Mouse (Mus musculus) gastrocnemius, postnatal 4 days (tissue): Measurements from ENCODE around the gene Nup205. TPM values are rescaled to one million over a fixed set of nuclear protein-coding genes. Genes with fewer than 3 reads are reported as not detected.
"Not testable (repeated sequence)": the region's sequence is repeated elsewhere in the genome, so short reads cannot be mapped to it uniquely, and the experiment has no call there.

ENCODE experiments used
- DNase-seq, 2 experiments: peaks; one replicate each; pipeline ENCODE4 v3.0.0; 2021 to 2022; ENCODE audit warnings: low spot score in 2 of 2, mixed read lengths in 2 of 2
- long read RNA-seq, 2 experiments: library from polyadenylated mRNA; stranded (forward); transcript quantifications; one replicate each; pipeline ENCODE4 v2.0.0; 2021
- total RNA-seq, 2 experiments: library from RNA; stranded (reverse); gene quantifications; 2 replicates each; pipeline ENCODE4 v1.2.3; 2021

The Nup205 gene
- total RNA-seq: 10 to 100 TPM; 28.2 to 32.2 TPM
- long read RNA-seq, experiment 1, full-length matches to known transcripts: 8 of 14 reads
- long read RNA-seq, experiment 1, partial matches to known transcripts: 2 of 14 reads
- long read RNA-seq, experiment 1, other reads (novel, unspliced or antisense): 4 of 14 reads
- long read RNA-seq, experiment 2, full-length matches to known transcripts: 6 of 14 reads
- long read RNA-seq, experiment 2, partial matches to known transcripts: 5 of 14 reads
- long read RNA-seq, experiment 2, other reads (novel, unspliced or antisense): 3 of 14 reads

DNA sequence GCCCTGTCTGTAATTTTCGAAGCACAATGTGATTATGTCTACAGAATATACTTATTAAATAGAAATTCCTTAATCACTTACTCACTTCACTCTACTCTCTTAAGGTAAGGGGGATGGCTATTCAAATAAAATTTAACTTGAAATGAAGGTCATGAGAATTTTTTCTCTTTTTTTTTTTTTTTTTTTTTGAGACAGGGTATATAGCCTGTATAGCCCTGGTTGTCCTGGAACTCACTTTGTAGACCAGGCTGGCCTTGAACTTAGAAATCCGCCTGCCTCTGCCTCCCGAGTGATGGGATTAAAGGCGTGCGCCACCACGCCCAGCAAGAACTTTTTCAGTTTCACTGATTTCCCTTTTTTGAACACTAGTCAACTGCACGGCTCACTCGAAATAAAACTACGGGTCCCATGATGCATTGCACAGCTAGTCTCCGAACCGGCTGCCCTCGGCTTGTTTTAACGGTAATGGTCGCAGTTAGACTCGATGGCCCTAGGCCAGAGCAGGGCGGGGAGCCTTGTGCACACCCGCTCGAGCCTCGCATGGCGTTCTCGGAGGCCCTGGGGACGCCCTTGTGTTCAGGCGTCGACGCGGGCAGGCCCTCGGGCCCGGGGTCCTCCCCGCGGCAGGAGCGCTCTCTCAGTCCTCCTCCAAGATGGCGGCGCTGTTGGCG, at the start of gene Nup205:
Gene Nup205 (plus strand): TSS at position 443 of the 671 bp plus-strand sequence.
- peak; percentile 58 to 82 for DNase-seq

DNA sequence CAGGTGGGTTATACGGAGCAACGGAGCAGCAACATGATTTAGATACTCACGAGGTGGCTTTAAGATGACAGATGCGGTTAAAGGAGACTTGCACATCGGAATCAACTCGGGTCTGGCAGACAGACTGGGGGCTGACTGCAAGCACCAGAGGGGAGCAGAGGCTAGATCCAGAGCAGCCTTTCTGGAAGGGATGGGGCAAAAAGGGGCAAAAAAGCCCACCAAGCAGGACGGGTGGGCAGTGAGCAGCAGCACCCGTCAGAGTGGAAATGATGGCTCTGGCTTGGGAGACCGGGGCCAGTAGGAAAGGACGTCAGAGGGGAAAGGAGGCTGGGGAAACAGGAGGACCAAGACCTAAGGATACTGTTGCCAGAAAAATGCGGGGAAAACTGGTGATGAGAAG, 44.4 kb upstream of the Nup205 start:
- no peak for DNase-seq

DNA sequence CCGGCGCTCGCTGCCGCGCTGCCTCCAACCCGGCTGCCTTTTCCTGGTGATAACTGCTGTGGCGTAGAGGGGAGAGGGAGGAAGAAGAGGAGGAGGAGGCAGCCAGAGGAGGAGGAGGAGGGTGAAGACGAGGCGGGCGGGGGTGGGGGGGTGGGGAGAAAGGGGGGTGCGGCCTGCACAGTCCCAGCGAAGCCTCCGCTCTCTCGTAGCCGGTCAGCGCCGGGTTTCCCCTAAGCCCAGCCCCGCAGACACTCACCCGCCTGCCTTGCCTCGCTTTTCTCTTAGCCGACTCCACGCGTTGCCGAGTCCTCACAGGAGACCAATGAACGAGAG, 44.0 kb upstream of the Nup205 start:
- DNase-seq: no peak

DNA sequence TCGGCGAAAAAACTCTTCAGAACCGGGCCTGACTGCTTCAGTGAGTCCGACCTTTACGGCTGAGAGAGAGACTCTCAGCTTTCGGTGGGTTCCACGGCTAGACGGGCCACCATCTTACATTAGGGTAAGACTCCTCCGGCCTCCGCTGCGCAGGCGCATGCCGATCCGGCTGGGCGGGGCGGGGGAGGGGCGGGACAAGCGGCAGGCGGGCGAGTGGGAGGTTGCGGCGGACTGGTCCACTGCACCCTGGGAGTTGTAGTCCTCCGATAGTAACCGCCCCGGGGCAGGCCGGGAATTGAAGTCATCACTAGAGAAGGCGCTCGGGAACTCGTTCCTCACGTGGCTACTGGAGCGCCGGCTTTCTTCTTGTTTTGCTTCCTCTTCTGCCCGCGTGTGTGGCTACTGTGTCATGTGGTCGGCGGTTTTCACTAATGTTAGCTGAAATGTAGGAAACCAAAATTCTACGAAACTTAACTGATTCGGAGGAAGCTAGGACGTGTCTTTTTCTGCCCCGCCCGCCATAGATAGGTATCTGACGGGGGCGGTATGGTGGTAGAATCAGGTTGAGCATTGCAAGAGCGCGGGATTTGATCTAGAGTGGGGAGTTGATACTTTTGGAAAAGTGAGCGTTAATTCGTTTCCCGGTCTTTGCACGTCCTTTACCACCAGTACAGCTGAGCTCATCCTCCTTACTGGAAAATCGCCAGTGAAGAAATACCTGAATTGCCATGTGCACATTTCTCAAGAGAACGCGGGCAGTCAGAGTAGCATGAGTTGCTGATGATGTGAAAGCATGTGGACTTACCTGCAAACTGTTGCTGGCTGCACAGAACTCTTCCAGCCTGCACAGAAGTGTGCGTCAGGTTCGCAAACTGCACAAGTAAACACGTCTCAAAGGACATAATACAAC, 43.4 kb upstream of the Nup205 start, which contains the start of gene Cnot4:
Gene Cnot4 (minus strand): TSS at position 146 of the 910 bp plus-strand sequence.
- peak; percentile 97 to 98 for DNase-seq

DNA sequence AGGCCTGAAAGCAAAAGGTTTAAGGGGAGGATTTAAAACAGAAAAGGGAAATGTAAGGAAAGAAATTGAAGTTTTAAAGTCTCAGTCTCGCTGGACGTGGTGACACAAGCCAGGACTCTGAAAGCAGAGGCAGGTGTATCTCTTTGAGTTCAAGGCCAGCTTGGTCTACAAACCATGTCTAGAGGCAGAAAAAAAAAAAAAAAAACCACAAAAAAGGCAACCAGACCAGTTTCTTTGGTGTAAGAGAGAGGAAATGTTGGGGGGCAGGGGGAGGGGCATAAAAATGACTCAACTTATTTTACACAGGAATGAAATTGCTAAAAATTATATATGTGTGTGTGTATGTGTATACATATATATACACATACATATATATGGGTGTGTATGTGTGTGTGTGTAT, 42.4 kb upstream of the Nup205 start:
- no peak for DNase-seq

DNA sequence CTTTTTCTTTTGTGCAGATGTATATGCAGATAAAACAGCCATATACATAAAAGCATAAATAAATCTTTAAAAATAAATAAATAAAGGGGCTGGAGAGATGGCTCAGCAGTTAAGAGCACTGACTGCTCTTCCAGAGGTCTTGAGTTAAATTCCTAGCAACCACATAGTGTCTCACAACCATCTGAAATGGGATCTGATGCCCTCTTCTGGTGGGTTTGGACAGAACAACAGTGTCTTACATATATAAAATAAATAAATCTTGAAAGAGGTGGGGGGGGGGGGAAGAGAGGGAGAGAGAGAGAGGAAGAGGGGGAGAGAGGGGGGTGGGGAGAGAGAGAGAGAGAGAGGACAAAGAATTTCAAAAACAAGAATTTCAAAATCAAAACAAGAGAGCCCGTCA, 36.9 kb upstream of the Nup205 start:
- DNase-seq: no peak

DNA sequence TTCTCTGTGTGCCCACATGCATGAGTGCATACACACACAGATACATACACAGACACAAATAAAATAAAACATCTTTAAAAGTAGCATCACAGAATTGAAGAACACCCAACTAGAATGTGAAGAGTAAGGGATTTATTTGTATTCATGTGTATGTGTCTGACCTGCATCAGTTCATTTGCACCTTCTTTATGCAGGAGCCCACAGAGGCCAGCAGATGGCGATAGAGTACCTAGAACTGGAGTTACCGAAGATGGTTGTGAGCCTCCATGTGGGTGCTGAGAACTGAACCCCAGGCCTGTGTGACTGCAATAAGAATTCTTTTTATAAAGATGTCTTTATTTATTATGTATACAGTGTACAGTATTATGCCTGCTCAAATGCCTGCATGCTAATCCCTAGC, 31.7 kb upstream of the Nup205 start:
- DNase-seq: no peak

DNA sequence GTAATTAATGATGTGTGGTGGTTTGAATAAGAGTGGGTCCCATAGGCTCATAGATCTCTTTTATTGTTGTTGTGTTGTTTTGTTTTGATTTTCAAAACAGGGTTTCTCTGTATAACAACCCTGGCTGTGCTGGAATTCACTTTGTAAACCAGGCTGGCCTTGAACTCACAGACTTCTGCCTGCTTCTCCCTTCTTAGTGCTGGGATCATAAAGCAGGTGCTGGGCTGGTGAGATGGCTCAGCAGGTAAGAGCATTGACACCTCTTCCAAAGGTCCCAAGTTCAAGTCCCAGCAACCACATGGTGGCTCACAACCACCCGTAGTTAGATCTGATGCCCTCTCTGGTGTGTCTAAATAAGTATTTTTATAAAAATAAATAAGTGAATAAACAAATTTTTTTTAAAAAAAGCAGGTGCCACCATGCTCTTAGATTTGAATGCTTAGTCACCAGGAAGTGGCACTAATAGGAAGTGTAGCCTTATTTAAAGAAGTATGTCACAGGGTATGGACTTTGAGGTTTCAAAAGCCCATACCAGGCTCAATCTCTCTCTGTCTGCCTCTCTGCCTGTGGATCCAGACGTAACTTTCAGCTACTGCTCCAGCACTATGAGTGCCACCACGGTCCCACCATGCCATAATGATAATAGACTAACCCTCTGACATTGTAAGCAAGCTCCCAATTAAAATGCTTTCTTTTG, 29.3 kb upstream of the Nup205 start:
- DNase-seq: no peak

DNA sequence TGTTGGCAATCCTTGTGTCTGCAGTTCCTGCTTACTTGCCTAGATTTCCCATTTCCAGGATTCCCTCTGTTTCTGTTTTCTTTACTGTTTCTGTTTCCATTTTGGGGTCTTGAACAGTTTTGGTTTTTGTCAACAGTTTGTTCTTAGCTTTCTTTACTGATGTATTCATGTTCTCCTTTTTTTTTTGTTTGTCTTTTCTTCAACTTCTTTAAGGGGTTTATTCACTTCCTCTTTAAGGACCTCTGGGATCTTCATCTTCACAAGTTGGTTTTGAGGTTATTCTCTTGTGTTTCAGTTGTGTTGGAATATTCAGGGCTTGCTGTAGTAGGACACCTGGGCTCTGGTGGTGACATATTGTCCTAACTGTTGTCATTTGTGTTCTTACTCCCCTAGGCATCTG, 22.7 kb upstream of the Nup205 start:
- DNase-seq: no peak

DNA sequence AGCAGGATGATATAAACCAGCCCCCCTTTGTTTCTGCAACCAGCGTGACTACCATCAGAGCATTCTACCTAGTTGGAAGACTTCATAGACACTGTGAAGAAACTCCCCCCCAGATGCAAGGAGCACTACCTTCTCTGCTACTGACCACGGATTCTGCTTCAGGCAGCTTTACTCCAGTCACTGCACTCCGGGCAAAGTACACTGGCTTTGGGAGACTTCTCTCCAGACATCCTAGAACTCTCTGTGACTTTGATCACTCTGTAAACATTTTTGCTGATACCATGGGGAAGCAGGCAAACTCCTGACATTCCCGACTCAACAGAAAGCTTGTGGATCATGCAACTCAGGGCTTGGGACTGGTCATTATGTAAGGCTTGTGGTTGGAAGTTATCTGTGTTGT, 8.0 kb upstream of the Nup205 start:
- no peak for DNase-seq

DNA sequence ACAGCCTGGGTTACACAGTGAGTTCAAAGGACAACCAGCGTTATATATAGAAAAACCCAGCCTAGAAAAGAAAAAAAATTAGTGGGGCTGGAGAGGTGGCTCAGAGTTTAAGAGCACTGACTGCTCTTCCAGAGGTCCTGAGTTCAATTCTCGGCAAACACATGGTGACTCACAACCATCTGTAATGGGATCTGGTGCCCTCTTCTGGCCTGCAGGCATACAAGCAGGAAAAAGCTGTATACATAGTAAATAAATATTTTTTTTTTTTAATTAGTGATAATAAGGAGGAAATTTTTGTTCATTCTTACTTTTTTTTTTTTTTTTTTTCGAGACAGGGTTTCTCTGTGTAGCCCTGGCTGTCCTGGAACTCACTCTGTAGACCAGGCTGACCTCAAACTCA, 5.2 kb upstream of the Nup205 start:
- not testable (repeated sequence) for DNase-seq

DNA sequence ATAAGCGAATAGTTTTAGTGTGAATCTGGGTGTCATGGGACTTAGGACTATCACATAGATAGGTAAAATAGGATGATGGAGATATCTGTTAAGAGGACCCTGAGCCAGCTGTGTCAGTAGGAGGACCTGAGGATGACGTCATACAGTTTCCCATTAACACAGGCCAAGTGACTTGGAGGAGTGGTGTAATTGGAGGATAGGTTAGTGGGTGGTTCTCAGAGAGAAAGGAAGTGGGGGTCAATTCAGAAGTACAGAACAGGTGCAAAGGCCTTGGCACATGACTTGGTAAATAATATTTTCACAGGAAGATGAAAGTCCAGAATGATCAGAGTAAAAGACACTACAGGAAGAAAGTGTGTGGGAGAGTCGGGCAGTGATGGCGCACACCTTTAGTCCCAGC, 4.0 kb upstream of the Nup205 start:
- DNase-seq: no peak

DNA sequence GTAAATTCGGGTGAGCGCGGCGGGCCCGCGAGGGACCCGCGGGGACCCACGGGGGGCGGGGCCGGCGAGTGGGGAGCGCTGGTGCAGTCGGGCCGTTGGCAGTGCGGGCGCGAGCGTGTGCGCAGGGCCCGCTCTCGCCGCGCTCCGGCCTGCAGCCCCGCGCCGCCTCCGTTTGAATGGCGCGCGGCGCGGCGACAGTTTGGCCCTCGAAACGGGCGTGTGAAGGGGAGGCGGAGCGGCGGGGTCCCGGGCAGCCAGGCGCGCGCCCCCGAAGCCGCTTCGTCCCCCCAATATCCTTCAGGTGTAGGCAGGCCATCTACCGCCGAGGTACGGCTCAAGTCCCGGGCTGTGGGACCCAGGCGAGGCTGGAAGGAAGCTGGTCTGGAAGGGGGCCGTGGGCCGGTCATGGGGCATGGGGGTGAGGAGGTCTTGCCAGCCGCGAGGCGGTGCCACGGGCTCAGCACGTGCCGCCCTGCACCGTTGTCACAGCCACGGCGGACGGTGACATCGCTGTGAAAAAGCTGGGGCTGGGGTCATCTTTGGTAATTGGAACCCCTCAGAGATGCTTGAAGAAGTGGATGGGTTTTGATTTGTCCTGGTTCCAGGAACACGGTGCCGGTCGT, 540 bp downstream of the Nup205 start:
- peak; percentile 24 to 45 for DNase-seq

DNA sequence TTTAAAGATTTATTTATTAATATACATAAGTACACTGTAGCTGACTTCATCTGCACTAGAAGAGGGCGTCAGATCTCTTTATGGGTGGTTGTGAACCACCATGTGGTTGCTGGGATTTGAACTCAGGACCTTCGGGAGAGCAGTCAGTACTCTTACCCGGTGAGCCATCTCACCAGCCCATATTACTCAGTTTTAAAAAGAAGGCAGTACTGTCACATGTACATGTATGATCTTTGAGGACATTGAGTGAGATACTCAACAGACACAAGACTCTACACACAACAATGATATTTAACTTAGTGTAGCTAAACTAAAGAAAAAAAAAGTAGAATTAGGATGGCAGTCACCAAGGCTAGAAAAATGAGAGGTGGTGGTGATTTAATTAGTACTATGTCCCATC, 2.1 kb downstream of the Nup205 start:
- not testable (repeated sequence) for DNase-seq

DNA sequence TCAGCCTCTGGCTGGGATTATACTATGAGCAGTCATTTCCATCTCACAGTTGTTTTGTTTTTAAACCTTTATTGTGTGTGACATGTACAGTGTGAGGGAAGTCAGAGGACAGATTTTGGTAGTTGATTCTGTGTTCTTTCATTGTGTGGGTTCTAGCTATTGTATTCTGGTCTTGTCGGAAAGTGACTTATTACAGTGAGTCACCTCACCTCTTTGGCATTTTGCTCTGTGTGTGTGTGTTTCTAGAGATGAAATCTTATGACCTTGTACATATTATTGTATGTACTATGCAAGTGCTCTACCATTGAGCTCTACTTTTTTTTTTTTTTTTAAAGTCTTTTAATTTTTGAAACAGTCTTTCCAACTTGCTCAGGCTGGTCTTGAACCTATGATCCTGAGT, 7.6 kb downstream of the Nup205 start:
- DNase-seq: no peak

DNA sequence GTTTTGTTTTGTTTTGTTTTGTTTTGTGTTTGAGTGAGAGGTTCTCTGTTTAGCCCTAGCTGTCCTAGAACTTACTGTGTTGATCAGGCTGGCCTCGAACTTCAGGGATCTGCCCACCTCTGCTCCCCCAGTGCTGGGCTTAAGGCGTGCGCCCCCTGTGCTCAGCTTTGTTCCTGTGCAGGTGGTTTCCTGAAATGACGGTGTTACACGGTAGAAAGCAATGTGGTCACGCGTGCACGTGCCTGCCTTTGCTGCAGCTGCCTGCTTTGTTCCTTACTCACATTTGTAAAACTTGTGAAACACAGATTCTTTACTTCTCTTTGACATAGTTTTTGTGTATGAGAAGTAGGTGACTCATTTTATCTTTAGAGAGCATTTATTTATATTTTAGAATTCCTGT, 14.0 kb downstream of the Nup205 start:
- DNase-seq: no peak

DNA sequence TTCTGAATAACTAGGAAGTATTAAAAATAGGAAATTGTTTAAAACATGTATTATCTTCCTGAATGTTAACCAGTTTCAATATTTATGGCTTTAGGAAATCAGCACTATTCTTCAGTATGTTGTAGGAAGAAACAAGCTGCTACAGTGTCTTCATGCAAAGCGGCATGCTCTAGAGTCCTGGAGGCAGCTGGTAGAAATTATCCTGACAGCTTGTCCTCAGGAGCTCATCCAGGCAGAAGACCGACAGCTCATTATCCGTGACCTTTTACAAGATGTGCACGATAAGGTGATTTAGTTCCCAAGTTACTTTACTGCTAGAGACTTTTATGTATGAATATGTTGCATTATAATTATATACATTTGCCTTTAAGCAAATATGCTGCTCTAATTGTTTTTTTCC, 48.5 kb downstream of the Nup205 start:
- DNase-seq: no peak

DNA sequence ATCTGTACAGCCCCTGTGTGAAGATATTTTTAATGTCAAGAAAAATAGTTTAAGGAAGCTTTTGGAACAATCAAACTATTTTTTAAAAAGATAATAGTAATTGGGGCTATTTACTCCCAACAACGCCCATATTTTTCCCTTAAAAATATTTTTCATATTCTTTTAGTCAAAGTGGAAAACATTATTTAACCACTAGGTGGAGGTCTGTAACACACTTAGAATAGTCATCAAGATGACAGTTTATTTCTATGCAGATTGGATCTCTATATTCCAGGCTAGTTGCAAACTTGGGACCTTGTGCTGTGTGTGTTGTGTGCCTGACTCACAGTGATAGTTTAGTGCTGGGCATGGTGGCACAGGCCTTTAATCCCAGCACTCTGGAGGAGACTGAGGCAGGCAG, 52.2 kb downstream of the Nup205 start:
- no peak for DNase-seq

DNA sequence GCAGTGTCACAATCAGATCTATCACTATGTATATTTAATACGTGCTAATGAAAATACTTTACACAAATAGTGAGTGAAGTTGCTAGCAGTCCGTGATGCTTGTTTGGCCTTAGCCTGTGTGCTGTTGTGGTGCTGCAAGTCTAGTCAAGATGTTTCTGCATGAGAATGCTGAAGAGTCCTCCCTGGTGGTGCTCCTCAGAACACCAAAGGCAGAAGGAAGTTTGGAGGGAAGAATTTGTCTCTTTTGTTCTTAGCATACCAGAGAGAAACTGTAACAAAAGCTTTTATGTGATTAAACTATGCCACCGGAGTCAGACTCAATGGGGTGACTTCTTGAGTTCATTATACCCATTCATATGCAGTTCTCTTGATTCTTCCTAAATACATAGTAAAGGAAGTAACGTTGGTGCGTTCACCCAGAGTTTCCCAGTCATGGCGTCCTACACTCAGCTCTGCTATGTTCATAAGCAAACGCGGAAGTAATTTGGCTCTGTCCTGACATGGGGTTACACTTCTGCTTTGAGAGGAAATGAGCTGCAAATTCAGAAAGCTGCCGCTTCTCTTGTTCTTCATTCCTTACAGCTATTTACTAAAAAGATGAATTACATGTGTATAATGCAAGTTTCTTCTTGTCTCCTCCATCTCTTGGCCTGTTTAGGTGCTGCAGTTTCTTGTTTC, 59.0 kb downstream of the Nup205 start:
- no peak for DNase-seq

DNA sequence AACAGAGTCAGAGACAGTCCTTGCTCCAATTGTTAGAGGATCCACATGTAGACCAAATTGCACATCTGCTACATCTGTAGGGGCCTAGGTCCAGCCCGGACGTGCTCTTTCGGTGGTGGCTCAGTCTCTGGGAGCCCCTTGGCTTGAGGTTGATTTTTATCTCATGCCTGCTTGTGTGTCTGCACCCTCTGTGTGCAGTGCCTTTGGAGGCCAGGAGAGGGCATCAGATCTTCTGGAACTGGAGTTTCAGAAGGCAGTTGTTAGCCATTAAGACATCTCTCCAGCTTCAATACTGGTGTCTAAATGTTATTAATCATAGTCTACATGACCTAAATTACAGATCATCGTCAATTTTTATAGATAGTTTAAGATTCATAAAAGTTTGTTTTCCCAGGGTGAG, 66.0 kb downstream of the Nup205 start:
- DNase-seq: no peak
